Mouse (Mus musculus) cerebellum, adult 2 months (tissue): ENCODE measurements around the gene Rora.

ENCODE experiments used
- CTCF ChIP-seq: fragments of 200-500 bp; IDR thresholded peaks from 2 replicates; pipeline ENCODE4 v1.5.1; 2011; ENCODE audit warnings: low read depth, mild to moderate bottlenecking, control low read depth, low read length, moderate library complexity, borderline replicate concordance; ENCODE audit not compliant: insufficient read depth
- POLR2A ChIP-seq: fragments of 200-500 bp; IDR thresholded peaks from 2 replicates; pipeline ENCODE4 v1.6.1; 2011; ENCODE audit warnings: low read length, control low read depth, borderline replicate concordance; ENCODE audit not compliant: insufficient read depth

- TF ChIP-seq POLR2A (no peak), CTCF (no peak)
Observed at GRCm38 (mm10) chr9:68876289-68876688, 222.7 kb downstream of the Rora start.
